Mouse (Mus musculus) midbrain, embryonic 14.5 days (tissue): ENCODE measurements at regions not wholly inside any gene's neighbourhood (a gene's known extent, or its start where the extent isn't known, plus 50 kb on each side); places are given as distances from the start of the nearest gene placed in this dataset.

Source experiments
- ATAC-seq: fragments of 200-750 bp; cut with Nextera tagmentation; 2 replicates; pipeline ENCODE4 v1.8.0; 2017; ENCODE audit warnings: moderate number of reproducible peaks, moderate library complexity; ENCODE audit not compliant: low FRiP score, low TSS enrichment
- DNase-seq: peaks from one replicate; pipeline ENCODE4 v3.0.0-alpha.2; 2015
- H3K27ac ChIP-seq: fragments of 300-500 bp; sonication (generic); replicated peaks from 2 replicates; pipeline ENCODE4 v1.5.1; 2014; ENCODE audit warnings: mild to moderate bottlenecking, low read depth, low read length, moderate library complexity
- H3K27me3 ChIP-seq: fragments of 300-500 bp; sonication (generic); 2 replicates; pipeline ENCODE4 v1.6.1; 2014; ENCODE audit warnings: low read length, control low read depth, mixed read lengths; ENCODE audit not compliant: control insufficient read depth, insufficient read depth
- H3K36me3 ChIP-seq: fragments of 300-500 bp; sonication (generic); 2 replicates; pipeline ENCODE4 v1.6.1; 2014; ENCODE audit warnings: low read length, control low read depth; ENCODE audit not compliant: control insufficient read depth, insufficient read depth
- H3K4me1 ChIP-seq: fragments of 300-500 bp; sonication (generic); 2 replicates; pipeline ENCODE4 v1.6.1; 2014; ENCODE audit warnings: mild to moderate bottlenecking, antibody characterized with exemption, low read length, control low read depth; ENCODE audit not compliant: control insufficient read depth, insufficient read depth
- H3K4me2 ChIP-seq: fragments of 300-500 bp; sonication (generic); 2 replicates; pipeline ENCODE4 v1.6.1; 2014; ENCODE audit warnings: mild to moderate bottlenecking, low read length, moderate library complexity
- H3K4me3 ChIP-seq: fragments of 300-500 bp; sonication (generic); replicated peaks from 2 replicates; pipeline ENCODE4 v1.5.1; 2014; ENCODE audit warnings: low read depth, low read length
- H3K9ac ChIP-seq: fragments of 300-500 bp; sonication (generic); replicated peaks from 2 replicates; pipeline ENCODE4 v1.6.1; 2014; ENCODE audit warnings: mild to moderate bottlenecking, low read length, moderate library complexity
- H3K9me3 ChIP-seq: fragments of 300-500 bp; sonication (generic); 2 replicates; pipeline ENCODE4 v1.6.1; 2016; ENCODE audit warnings: low read length, control low read depth, mixed read lengths; ENCODE audit not compliant: control insufficient read depth
- WGBS: fragments of 180-500 bp; shearing (Covaris S2); extraction: QIAGEN DNeasy Blood & Tissue Kit; methylation state at CpG from one replicate; pipeline ENCODE4 v1.1.7; 2014; 5-methylcytosine and 5-hydroxymethylcytosine counted together

DNA sequence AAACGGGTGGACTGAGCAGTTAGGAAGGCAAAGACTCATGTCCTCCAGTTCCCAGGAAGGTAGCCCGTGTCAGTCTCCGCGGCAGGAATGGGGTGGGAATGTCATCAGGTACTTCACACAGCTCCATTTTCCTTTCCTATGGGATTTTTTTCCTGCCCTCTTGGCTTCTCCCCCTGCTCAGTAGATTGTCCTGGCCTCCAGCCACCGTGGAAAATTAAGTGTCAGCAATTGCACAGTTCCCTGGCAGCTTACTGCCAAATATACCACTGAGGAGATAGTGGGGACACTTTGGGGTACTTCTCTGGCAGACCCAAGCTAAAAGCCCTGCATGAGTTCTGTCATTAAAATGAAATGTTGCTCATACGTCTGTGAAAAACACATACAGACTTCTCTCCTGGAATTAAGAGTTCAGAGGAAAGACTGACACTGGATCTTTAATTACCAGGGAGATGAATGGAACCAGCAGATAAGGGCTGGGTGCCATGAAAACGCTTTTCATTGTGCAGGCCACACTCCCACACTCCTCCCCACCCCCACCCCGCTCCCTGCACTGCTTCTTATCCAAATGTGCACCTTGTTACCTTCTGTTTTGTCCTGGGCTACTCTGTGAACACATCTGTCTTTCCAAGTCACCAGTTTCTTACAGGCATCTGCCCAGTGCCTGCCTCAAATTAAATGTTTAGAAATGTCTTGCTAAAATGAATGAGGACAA, 210.1 kb upstream of the Slit2 start:
- no peak overlapping the region for H3K4me2 ChIP-seq
- DNase-seq (peak; percentile 34), ATAC-seq (peak; percentile 46; the same call in 1 of the 2 replicates)
- H3K4me3 ChIP-seq: no peak overlapping the region
- no peak overlapping the region for H3K9ac ChIP-seq
- H3K27ac ChIP-seq: no peak overlapping the region
- no peaks in the 10 kb centered on the region for H3K9me3 ChIP-seq
- no peaks in the 10 kb centered on the region for H3K27me3 ChIP-seq
- WGBS: 39% methylated on average over 8 of the region's 8 CpGs
- no peaks in the 10 kb centered on the region for H3K4me1 ChIP-seq
- no peaks in the 10 kb centered on the region for H3K36me3 ChIP-seq

DNA sequence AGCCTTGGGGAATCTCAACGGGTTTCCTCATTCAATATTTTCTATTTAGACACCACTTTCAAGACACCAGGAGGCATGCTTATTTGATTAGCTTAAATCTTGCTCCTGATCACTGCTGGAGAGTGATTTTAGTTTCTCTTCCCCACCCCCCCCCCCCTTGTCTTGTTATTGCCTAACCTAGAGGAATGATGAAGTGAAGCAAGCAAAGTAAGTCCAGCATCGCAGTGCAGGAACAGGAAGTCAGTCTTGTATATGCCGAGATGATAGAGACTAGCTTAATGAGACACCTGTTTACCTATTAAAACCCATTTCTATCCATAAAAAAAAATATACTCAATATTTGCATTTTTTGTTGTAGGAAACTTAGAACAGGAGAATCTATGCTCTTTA, 209.6 kb upstream of the Slit2 start:
- ATAC-seq (no peak), DNase-seq (no peak)
- no peak overlapping the region for H3K4me3 ChIP-seq
- no peaks in the 10 kb centered on the region for H3K9me3 ChIP-seq
- 57% methylated on average over 3 of the region's 3 CpGs for WGBS
- no peak overlapping the region for H3K9ac ChIP-seq
- no peaks in the 10 kb centered on the region for H3K36me3 ChIP-seq
- H3K4me1 ChIP-seq: no peaks in the 10 kb centered on the region
- H3K27me3 ChIP-seq: no peaks in the 10 kb centered on the region
- no peak overlapping the region for H3K4me2 ChIP-seq
- H3K27ac ChIP-seq: no peak overlapping the region

DNA sequence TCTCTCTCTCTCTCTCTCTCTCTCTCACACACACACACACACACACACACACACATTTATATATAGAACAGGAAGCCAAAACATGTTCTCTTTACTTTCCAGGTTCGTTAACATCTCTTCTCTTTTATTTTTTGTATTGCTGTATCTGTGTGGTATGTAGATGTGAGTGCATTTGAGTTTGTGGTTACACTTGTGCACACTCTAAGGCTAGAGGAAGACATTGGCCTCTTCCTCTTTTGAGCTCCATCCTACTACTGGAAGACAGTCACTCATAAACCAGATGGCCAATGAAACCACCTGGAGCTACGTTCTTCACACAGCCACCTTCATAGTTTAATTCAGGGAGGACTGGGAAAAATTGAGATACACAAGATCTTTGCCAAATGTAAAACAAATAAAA, 202.1 kb upstream of the Slit2 start:
- DNase-seq (no peak), ATAC-seq (no peak)
- Histone ChIP-seq H3K9me3 (no peaks in the 10 kb centered on the region), H3K4me3 (no peak overlapping the region), H3K36me3 (no peaks in the 10 kb centered on the region), H3K27me3 (no peaks in the 10 kb centered on the region), H3K9ac (no peak overlapping the region), H3K4me1 (no peaks in the 10 kb centered on the region), H3K4me2 (no peak overlapping the region), H3K27ac (no peak overlapping the region)
- WGBS: 95% methylated on average over 2 of the region's 2 CpGs

GRCm38 (mm10) chr5:47781608-47782007, 201.3 kb upstream of the Slit2 start:
- no peak overlapping the region for H3K4me3 ChIP-seq
- WGBS: 82% methylated on average over 5 of the region's 5 CpGs
- no peak for ATAC-seq
- H3K27ac ChIP-seq: no peak overlapping the region
- H3K9me3 ChIP-seq: no peaks in the 10 kb centered on the region
- no peak overlapping the region for H3K4me2 ChIP-seq
- no peaks in the 10 kb centered on the region for H3K27me3 ChIP-seq
- no peaks in the 10 kb centered on the region for H3K36me3 ChIP-seq
- no peak overlapping the region for H3K9ac ChIP-seq
- DNase-seq: no peak
- no peaks in the 10 kb centered on the region for H3K4me1 ChIP-seq

- Histone ChIP-seq H3K4me3 (no peak overlapping the region), H3K36me3 (no peaks in the 10 kb centered on the region), H3K27ac (no peak overlapping the region), H3K4me2 (no peak overlapping the region), H3K27me3 (no peaks in the 10 kb centered on the region), H3K9ac (no peak overlapping the region), H3K4me1 (no peaks in the 10 kb centered on the region), H3K9me3 (no peaks in the 10 kb centered on the region)
- ATAC-seq: no peak
- WGBS: 91% methylated on average over 6 of the region's 6 CpGs
- DNase-seq: no peak
Observed at GRCm38 (mm10) chr5:47794639-47795272, 188.2 kb upstream of the Slit2 start.

- 94% methylated on average over 3 of the region's 3 CpGs for WGBS
- DNase-seq (no peak), ATAC-seq (no peak)
- Histone ChIP-seq H3K27ac (no peak overlapping the region), H3K4me1 (no peaks in the 10 kb centered on the region), H3K4me2 (no peak overlapping the region), H3K4me3 (no peak overlapping the region), H3K27me3 (no peaks in the 10 kb centered on the region), H3K9ac (no peak overlapping the region), H3K9me3 (no peaks in the 10 kb centered on the region), H3K36me3 (no peaks in the 10 kb centered on the region)
Observed at GRCm38 (mm10) chr5:47795273-47795672, 187.7 kb upstream of the Slit2 start.

DNA sequence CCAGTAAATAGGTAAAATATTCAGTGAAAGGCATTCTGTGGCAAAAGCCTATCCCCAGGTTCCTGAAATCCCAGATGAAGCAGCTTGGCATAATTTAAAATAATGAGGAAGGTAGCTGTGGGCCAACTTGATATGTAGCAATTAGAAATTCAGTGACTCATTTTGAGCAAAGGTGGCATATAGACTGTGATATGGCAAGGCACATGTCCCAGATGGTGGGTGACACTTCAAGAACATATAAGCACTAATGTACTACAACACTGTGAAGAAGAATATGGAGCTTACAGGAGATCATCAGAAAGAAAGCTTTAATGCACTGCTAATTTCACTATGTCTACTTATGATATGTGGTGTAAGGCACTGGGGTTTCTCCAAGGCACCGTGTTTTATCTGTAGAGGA, 162.0 kb upstream of the Slit2 start:
- WGBS: 63% methylated on average over 1 of the region's 1 CpGs

GRCm38 (mm10) chr5:47837998-47838397, 144.9 kb upstream of the Slit2 start:
- no peak overlapping the region for H3K4me2 ChIP-seq
- WGBS: 93% methylated on average over 3 of the region's 3 CpGs
- H3K4me3 ChIP-seq: no peak overlapping the region
- H3K27me3 ChIP-seq: no peaks in the 10 kb centered on the region
- no peaks in the 10 kb centered on the region for H3K9me3 ChIP-seq
- DNase-seq (no peak), ATAC-seq (no peak)
- no peak overlapping the region for H3K9ac ChIP-seq
- no peaks in the 10 kb centered on the region for H3K36me3 ChIP-seq
- no peaks in the 10 kb centered on the region for H3K4me1 ChIP-seq
- no peak overlapping the region for H3K27ac ChIP-seq

More for the DNA sequence above, 162.0 kb upstream of the Slit2 start:
- Histone ChIP-seq H3K27ac (no peak overlapping the region), H3K9me3 (no peaks in the 10 kb centered on the region), H3K4me2 (no peak overlapping the region), H3K27me3 (no peaks in the 10 kb centered on the region), H3K4me3 (no peak overlapping the region), H3K36me3 (no peaks in the 10 kb centered on the region), H3K4me1 (no peaks in the 10 kb centered on the region), H3K9ac (no peak overlapping the region)
- DNase-seq: no peak
- ATAC-seq: no peak

DNA sequence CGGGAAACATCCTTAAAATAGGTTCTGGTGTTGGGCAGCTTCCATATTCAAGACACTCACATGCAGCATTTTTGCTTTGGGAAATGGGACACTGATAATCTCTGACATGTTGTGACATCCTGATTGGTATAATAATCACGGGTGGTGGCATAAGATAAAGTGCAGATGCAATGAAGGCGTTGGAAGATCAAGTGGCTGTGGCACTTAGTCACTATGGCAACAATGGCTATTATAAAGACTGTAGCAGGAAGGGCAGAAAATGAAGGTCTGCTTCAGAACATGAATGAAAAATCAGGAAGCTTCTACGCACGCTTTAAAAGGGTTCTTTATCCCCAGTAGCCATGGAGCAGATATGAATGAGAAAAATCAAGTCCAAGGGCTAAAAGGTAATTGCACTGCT, 113.2 kb upstream of the Slit2 start:
- ATAC-seq (no peak), DNase-seq (no peak)
- H3K9me3 ChIP-seq: no peaks in the 10 kb centered on the region
- no peaks in the 10 kb centered on the region for H3K27me3 ChIP-seq
- no peaks in the 10 kb centered on the region for H3K36me3 ChIP-seq
- no peaks in the 10 kb centered on the region for H3K4me1 ChIP-seq
- no peak overlapping the region for H3K4me3 ChIP-seq
- no peak overlapping the region for H3K4me2 ChIP-seq
- H3K9ac ChIP-seq: no peak overlapping the region
- no peak overlapping the region for H3K27ac ChIP-seq
- WGBS: 40% methylated on average over 5 of the region's 5 CpGs
